Mouse (Mus musculus): ENCODE results near the gene Adamts18.

DNA sequence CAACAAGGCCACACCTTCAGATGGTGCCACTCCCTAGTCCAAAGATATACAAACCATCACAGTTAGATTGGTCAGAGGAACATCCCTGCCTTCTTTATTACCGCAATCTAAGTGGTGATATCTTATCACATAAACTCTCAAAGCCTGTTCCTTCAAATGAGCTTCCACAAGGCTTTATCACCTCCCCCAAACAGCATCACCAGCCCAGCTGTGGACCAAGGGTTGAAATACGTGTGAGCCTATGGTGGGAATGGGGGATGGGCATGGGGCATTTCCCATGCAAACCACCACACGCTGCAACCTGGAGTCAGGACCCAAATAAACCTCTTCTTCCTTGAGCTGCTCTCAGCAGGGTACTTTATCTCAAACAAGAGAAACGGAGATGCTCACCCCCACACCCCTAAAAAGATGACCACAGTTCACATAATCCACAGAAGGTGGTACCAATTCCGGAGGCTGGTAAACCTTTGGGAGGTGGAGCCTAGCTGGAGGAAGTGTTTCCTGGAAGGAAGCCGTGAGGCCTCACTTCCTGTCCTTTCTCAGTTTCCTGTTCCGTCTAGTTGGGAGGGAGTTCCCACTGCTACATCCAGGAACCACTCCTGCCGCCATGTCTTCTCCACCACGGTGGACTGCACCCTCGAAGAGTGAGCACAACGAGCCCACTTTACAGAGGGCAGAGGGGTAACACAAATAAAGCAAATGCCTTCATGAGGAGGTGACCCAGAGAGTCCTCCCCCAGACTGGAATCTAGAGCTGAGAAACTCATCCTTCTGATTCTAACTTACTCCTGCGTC, 11.5 kb upstream of the Adamts18 start:
- TF ChIP-seq FLI1 (IDR thresholded peaks at IDR 0.05; ENCODE audit: low read length) (no peak), GATA1 (IDR thresholded peaks at IDR 0.05; ENCODE audit: borderline replicate concordance, low read length) (no peak)
